Mouse (Mus musculus) hematopoietic stem cell, adult 5-6 weeks (primary cell): ENCODE results near the gene Gm45062. TPM values are rescaled to one million over a fixed set of nuclear protein-coding genes. Genes with fewer than 3 reads are reported as not detected.
"Not testable (repeated sequence)": the region's sequence is repeated elsewhere in the genome, so short reads cannot be mapped to it uniquely, and the experiment has no call there.

Experiments
- ATAC-seq, 2 experiments: fragments of 125-278 bp in 1 of 2; replicated peaks in 1 of 2; 2 replicates each; pipeline ENCODE4 v1.8.0; 2016 to 2017; ENCODE audit warnings: inconsistent platforms in 2 of 2, mild to moderate bottlenecking in 2 of 2, moderate number of reproducible peaks in 2 of 2, low read depth in 1 of 2, moderate TSS enrichment in 1 of 2; ENCODE audit not compliant: low FRiP score in 2 of 2, poor library complexity in 2 of 2, severe bottlenecking in 2 of 2, insufficient read depth in 1 of 2, low TSS enrichment in 1 of 2
- total RNA-seq: library from RNA; stranded (forward); fragments of 172-1452, 232-1000 nt; gene quantifications from 2 replicates; pipeline ENCODE4 v1.2.3, GENCODE M21; 2017

Gm45062 gene
- total RNA-seq, 1 experiment from 2014 or later, result 4.7 TPM

DNA sequence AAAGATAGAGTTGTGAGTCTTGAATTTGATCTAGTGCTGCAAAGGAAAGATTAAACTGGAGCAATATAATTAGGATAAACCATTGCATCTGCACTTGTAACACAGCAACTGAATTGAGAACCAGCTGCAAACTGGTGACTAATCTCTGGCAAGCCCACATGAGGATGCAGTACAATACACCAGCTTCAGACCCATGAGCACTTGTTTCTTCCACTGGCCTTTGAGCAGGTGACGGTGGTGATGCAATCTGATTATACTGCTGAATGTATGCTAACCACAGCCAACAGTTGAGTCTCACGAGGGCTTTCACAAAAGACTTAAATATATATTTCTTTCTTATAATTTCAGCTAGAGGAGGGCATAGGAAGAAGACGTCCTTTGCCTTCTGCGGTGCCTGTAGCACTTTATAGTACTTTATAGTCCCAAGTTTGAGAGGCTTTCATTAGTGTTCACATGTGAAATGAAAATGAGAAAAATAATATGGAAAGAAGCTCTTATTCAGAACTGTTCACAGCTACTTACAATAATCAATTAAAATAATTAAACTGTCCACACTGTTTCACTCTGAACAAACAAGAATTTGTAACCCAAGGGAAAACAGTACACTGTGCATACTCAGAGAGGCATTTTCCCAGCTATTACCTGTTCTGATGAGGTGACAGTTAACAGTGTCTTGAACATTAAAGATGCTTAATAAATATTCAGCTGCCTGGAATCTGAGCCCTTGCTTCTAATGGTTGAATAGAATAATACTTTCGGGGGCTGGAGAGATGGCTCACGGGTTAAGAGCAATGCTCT, 40.0 kb downstream of the Gm45062 start:
- ATAC-seq, result no peak

DNA sequence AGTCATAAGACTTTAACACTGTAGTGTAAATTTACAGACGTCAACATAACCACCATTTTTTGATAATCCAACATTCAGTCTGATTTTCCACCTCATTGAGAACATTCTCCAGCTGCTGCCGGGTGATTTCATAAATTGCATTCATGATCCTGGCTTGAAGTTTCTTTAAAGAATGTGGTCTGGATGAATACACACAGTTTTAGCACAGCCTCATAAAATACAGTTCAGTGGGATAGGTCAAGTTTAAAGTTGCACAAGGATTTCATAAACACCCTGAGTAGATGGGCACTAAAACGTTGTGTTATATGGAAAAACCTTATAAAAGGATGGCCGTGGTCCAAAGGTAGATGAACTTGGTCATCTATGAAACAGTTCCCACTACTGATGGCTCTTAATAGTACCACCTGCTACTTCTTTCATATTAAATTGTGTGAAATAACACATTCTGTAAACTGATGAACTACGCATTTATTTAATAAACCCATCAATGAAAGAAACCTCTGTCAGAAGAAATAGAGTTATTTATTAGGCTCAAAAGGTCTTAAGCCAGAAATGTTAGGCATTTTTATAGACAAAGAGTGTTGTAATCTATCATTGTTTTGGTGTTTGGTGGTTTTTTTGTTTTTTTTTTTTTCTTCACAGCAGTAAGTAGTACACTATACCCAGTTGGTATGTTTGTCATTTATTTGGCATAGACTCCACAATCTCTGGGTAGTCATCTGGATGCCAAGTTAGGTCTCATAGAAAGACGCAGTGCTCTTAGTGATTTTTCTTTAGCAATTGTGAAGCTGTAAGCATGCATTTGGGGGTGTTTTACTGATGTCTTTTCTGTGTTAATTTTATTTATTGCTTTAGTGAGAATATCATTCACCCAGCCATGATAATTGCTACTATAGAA, 48.9 kb downstream of the Gm45062 start:
- no peak for ATAC-seq

DNA sequence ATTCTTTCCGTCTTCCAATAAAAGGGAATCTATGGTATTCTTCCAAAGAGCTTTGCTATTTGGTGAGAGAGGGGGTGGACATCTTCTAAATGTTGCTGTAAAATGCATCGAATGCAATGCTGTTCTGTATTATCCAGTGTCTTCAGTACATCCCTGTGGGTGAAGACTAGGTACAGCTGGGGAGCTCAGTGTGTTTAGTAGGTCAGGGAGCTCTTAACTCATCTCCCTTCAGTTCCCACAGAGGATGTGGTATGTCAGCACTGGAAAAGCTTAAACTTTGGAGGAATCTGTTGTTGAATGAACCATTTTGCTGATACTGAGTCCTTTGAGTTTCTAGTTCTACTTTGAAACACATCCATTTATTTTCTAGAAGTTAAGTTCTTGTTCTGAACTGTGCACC, 53.3 kb downstream of the Gm45062 start:
- no peak for ATAC-seq

DNA sequence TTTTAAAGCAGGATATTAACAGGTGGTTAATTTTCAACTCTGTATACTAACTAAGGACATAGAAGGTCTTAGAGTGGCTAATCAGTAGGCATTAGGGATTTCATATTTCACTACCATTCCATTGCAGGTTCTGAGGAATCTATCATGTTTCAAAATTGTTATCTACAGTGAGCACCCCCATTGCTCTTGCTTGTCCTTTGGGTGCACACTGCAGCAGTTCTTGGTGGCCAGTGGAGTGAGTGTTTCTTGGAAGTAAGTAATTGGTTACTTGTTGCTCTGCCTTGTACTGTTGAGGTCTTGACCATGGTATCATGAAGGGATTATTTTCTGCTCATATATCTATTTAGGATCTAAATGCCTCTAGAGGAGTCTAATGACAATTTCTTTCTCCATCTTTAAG, 57.0 kb downstream of the Gm45062 start:
- no peak for ATAC-seq

DNA sequence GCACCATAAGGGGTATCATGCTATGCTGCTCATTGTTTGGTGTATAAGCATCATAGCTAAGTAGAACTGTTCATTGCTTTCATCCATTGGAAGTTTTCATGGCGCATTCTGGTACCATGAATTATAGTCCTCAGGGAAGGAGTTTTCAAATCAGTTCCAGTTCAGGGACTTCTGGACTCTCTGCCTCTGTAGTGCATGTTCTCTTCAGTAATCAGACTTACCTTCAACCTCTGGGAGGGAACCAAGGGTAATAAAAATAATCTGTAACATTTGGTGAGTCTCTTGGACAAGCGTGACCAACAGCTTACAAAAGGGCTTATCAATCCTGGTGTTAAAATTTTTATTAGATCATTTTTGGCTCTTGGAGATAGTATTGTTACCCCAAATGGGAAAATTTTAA, 60.3 kb downstream of the Gm45062 start:
- ATAC-seq, result no peak

DNA sequence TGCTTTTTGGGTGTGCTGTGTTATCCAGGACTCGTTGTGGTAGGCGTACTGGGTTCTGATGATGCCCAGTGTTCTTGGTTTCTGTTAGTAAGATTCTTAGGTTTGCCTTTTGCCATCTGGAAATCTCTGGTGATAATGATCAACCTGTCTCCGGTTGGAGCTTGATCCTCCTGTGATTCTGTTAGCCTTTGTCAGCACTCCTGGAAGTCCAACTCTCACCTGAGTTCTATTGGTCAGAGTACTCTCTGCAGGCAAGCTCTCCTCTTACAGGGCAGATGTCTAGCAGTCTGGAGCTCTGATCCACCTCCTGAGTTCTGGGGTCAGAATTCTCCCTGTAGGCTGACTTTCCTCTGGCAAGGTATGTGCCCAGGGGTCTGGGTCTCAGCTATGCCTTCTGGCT, 72.2 kb downstream of the Gm45062 start:
- not testable (repeated sequence) for ATAC-seq

DNA sequence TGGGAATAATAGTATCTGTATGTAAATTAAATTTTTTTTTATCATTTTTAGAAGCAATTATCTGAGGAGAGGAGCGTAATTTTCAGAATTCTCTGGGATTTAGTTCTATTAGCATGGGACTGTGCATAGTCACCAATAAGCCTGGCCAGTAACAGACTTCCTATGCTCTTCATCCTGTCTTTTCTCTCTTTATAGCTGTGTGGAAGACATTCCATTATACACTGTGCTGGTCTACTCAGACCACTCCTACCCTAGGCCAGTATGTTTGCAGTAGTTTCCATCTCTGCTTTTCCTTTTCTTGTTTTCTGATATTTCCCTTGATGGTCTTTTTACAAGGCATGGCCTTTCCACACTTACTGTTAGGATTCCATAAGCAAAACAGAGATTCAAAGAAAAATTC, 74.1 kb downstream of the Gm45062 start:
- ATAC-seq, result no peak

DNA sequence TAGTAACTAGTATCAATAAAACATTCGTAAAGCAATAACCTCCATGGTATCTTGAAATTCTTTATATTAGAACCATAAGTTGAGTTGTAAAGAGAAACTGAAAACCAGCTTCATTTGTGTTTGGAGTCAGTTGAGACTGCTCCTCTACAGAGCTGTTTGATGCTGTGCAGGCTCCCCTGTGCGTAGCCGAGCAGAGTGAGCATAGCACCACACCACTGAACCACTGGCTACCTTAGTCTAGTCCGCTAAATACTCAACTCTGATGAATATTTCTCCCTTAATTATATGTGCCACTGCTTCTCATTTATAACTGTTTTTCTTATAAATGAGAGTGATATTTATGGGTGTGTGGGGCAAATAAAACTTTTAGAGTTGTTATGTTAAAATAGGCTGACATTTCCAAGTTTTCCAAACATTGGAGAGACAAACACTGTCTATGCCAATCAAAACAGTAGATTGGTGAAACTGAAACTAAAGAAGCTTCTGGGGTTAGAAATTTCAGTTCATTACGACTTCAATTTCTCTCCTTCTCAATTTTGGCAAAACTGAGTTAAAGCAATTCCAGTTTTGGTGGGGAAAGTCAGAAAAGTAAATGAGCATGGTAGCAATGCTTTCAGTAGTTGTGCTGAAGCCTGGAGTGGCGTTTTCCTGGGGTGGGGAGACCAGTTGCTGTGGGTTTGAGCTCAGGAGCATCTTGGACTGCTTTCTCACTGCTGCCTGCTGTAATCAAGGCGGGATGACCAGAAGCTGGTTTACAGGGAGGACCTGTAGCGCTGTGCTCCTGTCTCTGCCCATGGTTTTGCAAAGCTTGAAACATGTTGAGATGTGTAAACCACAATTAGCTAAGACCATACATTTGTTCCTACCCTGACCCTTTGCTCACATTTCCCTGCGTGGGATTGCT, 77.5 kb downstream of the Gm45062 start:
- ATAC-seq, result 0 out of 4 replicates have a peak, but pooled peaks of 1 of the 2 experiments have one; percentile 28

DNA sequence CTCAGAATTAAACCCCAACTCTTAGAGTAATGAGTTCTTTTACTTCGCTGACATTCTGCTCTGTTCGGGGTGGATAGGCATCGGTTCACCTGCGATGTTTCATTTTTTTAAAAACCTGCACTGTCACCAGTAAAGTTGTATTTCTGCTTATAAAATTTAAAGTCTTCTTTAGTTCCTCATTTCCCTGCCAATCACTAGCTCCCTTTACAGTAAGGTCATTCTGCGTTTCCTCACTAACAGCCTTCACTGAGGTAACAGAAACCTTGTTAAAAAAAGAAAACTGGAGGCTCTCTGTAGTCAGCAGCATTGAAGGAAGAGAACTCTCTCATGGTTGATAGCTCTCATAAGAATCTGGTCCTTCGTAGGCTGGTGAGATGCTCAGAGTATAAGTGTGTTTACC, 80.2 kb downstream of the Gm45062 start:
- peak; percentile 95 to 96 for ATAC-seq

DNA sequence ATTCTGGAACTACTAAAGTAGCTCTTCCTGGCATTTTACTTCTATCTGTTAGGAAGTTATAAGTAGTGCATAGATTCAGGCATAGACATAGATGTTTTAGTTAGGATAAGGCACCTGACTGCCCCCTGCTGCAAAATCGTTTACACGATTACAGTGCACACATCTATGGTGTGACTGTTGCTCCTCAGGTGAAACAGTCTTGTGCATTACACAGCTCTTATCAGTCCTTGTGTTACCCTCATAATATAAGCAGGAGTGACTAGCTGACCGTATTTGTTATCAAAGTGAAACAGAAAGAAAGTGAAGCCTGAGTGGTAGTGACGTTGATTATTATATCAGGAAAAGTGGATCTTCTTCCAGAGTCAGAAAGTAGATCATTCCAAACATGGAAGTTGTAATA, 84.0 kb downstream of the Gm45062 start:
- ATAC-seq, result no peak

DNA sequence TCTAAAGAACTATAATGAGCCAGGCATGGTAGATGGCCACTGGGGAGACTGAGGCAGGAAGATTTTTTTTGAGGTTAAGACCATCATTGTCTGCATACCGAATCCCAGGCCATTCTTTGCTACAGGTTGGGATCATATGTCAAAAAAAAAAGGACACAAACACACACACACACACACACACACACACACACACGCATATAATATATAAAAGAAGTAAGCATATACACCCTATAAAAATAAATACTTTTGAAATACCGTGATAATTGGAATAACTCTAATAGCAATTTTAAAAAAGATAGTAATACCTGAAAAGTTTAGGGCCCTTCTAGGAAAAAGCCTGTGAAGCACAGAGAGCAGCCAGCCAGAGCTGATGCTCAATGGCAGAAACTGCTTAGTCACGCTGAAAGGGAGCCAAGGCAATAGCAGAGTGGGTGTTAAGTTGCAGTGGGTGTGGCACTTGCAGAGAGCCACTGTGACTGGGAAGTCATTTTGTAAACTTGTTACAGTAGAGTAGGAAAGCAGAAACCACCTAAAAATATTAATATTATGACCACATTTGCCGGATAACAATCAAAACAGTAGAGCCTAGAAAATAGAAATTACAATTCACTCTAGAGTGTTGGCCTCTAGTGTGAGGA, 86.1 kb downstream of the Gm45062 start:
- peak; percentile 99 for ATAC-seq

DNA sequence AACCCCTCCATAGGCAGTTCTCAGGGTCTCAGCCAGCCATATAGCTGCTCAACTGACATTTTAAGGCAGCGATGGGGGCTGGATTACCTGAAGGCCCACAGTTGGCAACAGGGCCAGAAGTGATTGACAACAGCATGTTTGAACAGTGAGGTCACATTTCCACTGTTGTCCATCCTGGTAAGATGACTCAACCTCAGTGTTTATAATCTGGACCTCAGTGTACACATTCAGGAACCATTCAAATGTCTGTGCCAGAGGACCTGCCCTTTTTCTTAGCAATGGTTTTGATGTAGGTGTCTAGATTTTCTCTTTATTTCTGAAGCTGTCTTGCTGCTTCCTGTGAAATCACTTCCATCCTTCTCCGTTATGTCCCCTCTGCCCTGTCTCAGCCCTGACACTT, 87.9 kb downstream of the Gm45062 start:
- no peak for ATAC-seq

DNA sequence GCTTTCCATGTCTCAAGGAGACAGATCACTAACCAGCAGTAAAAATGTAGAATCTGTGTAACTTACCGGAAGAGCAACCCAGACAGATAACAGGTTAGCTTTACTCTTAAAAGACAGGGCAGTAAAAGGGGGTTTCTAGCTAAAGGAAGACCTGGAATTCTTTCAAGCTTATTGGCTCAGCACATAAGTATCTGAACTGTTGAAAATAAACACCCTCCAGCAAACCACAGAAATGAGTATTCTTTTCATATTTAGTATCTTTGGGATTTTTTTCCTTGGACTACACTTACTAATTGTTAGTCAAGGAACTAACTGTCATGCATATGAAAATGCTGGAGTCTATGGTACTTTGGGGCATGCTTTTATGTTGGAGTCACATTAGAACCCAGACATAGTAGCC, 89.1 kb downstream of the Gm45062 start:
- no peak for ATAC-seq

DNA sequence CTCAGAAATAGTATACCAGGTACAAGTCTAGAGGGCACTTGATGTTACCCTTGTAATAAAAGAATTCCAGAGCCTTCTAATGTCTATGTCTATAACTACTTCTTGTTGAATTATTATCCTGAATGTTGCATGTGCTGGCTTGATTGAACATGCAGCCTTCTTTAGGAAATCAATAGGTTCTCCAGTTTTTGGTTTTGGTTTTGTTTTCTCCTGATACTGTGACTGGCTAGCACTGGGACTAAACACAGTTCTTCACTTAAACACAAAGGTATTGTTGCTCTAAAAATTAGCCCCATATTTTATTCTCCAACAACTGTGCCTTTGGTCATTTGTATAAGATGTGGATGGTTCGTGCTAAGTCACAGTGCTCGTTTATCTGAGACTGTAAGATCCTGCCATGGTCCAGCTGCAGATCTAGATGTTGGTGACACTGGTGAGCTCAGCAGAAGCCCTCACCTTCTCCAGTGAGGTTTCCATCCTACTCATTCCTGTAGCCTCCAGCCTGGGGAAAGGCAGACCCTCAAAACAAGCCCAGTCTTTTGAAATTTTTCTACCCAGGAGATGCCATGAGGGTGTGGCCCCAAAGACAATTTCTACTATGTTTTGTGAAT, 89.9 kb downstream of the Gm45062 start:
- ATAC-seq, result peak in 1 of 2 experiments; percentile 29; a peak in 1 of 4 replicates

DNA sequence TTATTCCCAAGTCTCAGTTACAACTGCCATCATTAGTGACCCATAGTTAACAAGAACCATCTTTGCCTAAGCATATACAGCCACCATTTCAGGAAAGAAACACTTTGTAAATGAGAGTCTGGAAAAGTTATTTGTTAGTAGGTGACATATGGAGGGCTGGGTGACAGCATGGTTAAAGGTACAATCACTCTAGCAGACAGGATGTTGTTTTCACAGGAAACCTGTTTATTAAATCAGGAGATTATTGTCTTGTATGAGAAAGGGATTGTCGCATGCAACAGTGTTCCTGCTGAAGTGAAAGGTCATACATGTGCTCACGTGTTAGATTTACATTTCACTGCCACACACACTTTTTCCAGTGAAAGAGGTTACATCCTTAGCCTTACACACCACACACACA, 92.3 kb downstream of the Gm45062 start:
- no peak for ATAC-seq

DNA sequence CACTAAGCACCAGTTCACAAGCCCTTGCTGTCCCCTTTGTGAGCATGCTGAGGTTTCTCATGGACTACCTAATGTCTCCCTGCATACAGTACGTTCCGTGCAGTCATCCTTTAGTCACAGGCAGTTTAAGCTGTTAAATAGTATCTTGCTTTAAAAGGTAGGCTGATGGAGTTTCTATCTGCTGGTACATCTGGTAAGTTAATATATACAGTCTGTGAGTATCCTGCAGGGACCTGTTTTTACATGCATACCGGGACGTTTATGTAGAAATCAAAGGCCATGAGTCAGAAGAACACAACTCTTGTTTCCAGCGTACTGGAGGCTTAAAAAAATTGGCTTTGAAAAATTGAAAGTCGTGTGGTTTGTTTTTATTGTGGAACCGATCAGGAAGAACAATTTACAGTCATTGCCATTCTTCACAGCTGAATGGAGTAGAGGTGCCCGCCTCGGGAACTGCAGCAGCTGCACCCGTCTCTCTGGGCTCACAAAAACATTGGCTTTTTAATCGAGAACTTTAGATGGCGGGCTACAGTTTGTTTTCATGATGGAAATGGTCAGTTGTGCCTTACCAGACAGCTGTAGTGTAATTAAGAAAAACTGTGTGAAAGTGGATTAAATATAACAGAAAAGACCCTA, 93.4 kb downstream of the Gm45062 start:
- ATAC-seq, result no peak
